ENCODE assay signal across 8 mouse cellular contexts in the genomic region with DNA sequence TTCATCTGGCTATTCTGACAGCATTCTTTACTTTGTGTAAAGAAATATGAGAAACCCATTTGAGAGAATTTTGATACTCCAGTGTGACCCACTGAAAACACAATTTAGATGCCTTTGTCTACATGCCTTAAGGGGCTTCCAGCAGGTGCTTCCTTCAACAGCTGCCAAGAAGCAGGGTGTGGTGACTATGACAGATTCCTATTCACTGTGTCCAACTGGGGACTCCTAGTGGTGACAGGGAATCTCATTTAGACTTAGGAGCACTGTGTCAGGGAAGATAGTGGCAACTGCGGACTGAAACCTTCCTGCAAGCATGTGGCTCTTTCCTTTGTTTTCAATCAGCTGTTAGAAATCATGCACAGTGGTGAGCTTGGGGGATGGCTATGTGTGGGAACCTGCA. TPM values are rescaled to one million over a fixed set of nuclear protein-coding genes. Genes with fewer than 3 reads are reported as not detected.
DNase-seq lines count a peak whose midpoint lies in the region; ATAC-seq and TF ChIP-seq lines count a peak whose summit lies in the region.

No protein-coding gene starts in this region.

- H3K9me3 ChIP-seq in hindbrain, embryonic 13.5 days: no peaks in the 10 kb centered on the region
- H3K9me3 ChIP-seq in hindbrain, embryonic 12.5 days (replicated peaks): no peaks in the 10 kb centered on the region
- H3K9me3 ChIP-seq in embryonic facial prominence, embryonic 11.5 days (replicated peaks; ENCODE audit: control insufficient read depth, low read length): no peaks in the 10 kb centered on the region

- H3K27me3 ChIP-seq in hindbrain, embryonic 13.5 days: no peaks in the 10 kb centered on the region
- H3K27me3 ChIP-seq in hindbrain, embryonic 12.5 days: no peaks in the 10 kb centered on the region
- no peaks in the 10 kb centered on the region for H3K27me3 ChIP-seq in embryonic facial prominence, embryonic 11.5 days (ENCODE audit: control insufficient read depth, insufficient read depth, low read length)
- no peaks in the 10 kb centered on the region for H3K27me3 ChIP-seq in thymus, adult 2 months (ENCODE audit: control insufficient read depth, insufficient read depth, low read length)

- 48% methylated on average over 1 of the region's 1 CpGs for WGBS in hindbrain, embryonic 13.5 days
- WGBS in hindbrain, embryonic 12.5 days: 50% methylated on average over 1 of the region's 1 CpGs
- 39% methylated on average over 1 of the region's 1 CpGs for WGBS in embryonic facial prominence, embryonic 11.5 days
- WGBS in thymus, adult 2 months: 88% methylated on average over 1 of the region's 1 CpGs

- H3K4me2 ChIP-seq in hindbrain, embryonic 13.5 days: no peak overlapping the region
- no peak overlapping the region for H3K4me2 ChIP-seq in hindbrain, embryonic 12.5 days (replicated peaks)
- no peak overlapping the region for H3K4me2 ChIP-seq in embryonic facial prominence, embryonic 11.5 days (ENCODE audit: low read depth, low read length)

- no peak overlapping the region for H3K27ac ChIP-seq in hindbrain, embryonic 13.5 days
- H3K27ac ChIP-seq in hindbrain, embryonic 12.5 days: no peak overlapping the region
- H3K27ac ChIP-seq in embryonic facial prominence, embryonic 11.5 days (replicated peaks; ENCODE audit: low read depth, low read length): no peak overlapping the region
- H3K27ac ChIP-seq in thymus, adult 2 months (ENCODE audit: control insufficient read depth, insufficient read depth, low read length): no peak overlapping the region

- no peak for TF ChIP-seq CTCF in thymus, adult 2 months (IDR thresholded peaks at IDR 0.05; ENCODE audit: borderline replicate concordance, control insufficient read depth, extremely low read depth, insufficient read depth, low read length, poor library complexity)

- no peak for TF ChIP-seq POLR2A in thymus, adult 2 months (IDR thresholded peaks at IDR 0.05; ENCODE audit: control insufficient read depth, extremely low read depth, insufficient read depth, low read length, poor library complexity)

- no peaks in the 10 kb centered on the region for H3K4me1 ChIP-seq in hindbrain, embryonic 13.5 days (replicated peaks)
- H3K4me1 ChIP-seq in hindbrain, embryonic 12.5 days: no peaks in the 10 kb centered on the region
- H3K4me1 ChIP-seq in embryonic facial prominence, embryonic 11.5 days (ENCODE audit: control insufficient read depth, insufficient read depth, low read length): no peaks in the 10 kb centered on the region
- H3K4me1 ChIP-seq in thymus, adult 2 months (replicated peaks; ENCODE audit: control insufficient read depth, insufficient read depth, low read length): no peaks in the 10 kb centered on the region

- peak; percentile 2 for DNase-seq in MEL-GATA-1-ER (ENCODE audit: extremely low read depth, low read depth)
- peak; percentile 41 for DNase-seq in embryonic facial prominence, embryonic 11.5 days (ENCODE audit: low spot score)
- DNase-seq in kidney, postnatal 4 days: peak; percentile 17 to 33
- no peak for DNase-seq in spleen, postnatal 4 days (ENCODE audit: low spot score in 2 of 2)
- no peak for DNase-seq in thymus, adult 2 months
- DNase-seq in right cerebral cortex, postnatal 10 days (ENCODE audit: low spot score in 2 of 2): no peak

- peak; percentile 65; the same call in 1 of the 2 replicates for ATAC-seq in hindbrain, embryonic 13.5 days (ENCODE audit: low FRiP score)
- ATAC-seq in hindbrain, embryonic 12.5 days (ENCODE audit: low FRiP score): no peak
- ATAC-seq in embryonic facial prominence, embryonic 11.5 days (replicated peaks; ENCODE audit: insufficient number of reproducible peaks, low FRiP score, low TSS enrichment, low read depth): no peak

- no peak overlapping the region for H3K4me3 ChIP-seq in hindbrain, embryonic 13.5 days
- no peak overlapping the region for H3K4me3 ChIP-seq in hindbrain, embryonic 12.5 days
- no peak overlapping the region for H3K4me3 ChIP-seq in embryonic facial prominence, embryonic 11.5 days (ENCODE audit: low read depth, low read length)
- H3K4me3 ChIP-seq in thymus, adult 2 months (ENCODE audit: control insufficient read depth, insufficient read depth, low read length): no peak overlapping the region

- H3K36me3 ChIP-seq in hindbrain, embryonic 13.5 days: no peaks in the 10 kb centered on the region
- no peaks in the 10 kb centered on the region for H3K36me3 ChIP-seq in hindbrain, embryonic 12.5 days
- no peaks in the 10 kb centered on the region for H3K36me3 ChIP-seq in embryonic facial prominence, embryonic 11.5 days (replicated peaks; ENCODE audit: control insufficient read depth, insufficient read depth, low read depth, low read length)
- H3K36me3 ChIP-seq in thymus, adult 2 months (ENCODE audit: control insufficient read depth, insufficient read depth, low read length): no peaks in the 10 kb centered on the region

- H3K9ac ChIP-seq in hindbrain, embryonic 13.5 days: no peak overlapping the region
- H3K9ac ChIP-seq in hindbrain, embryonic 12.5 days: no peak overlapping the region
- no peak overlapping the region for H3K9ac ChIP-seq in embryonic facial prominence, embryonic 11.5 days (replicated peaks; ENCODE audit: low read length)

RNA-seq across cellular contexts. Expression of gene Alg6, which starts 51.3 kb away (rescaled TPM):
- 10.0 and 10.8 TPM in 2 replicates for polyA plus RNA-seq in hindbrain, embryonic 13.5 days (2015; fragmentation: Nextera tagmentation; extraction: Ambion mirVana)
- polyA plus RNA-seq in hindbrain, embryonic 12.5 days (2016; fragmentation: Nextera tagmentation; extraction: Ambion mirVana): 14.0 and 14.3 TPM in 2 replicates
- 19.8 and 20.4 TPM in 2 replicates for polyA plus RNA-seq in embryonic facial prominence, embryonic 11.5 days (2014; fragmentation: Nextera tagmentation; extraction: Ambion mirVana)
- 3.9 and 5.0 TPM in 2 replicates for polyA plus RNA-seq in thymus, adult 2 months (2012; rRNA removed)

Comparison
In these comparisons a context has a peak if more than half of its experiments do, and no peak if none do; other contexts are left out.
1. DNase-seq: peak in MEL-GATA-1-ER (single experiment), embryonic facial prominence, embryonic 11.5 days (single experiment) and kidney, postnatal 4 days (2 of 2); none in spleen, postnatal 4 days (0 of 2), thymus, adult 2 months (single experiment) and right cerebral cortex, postnatal 10 days (0 of 2).